Mouse (Mus musculus) adrenal gland, postnatal 10 days (tissue): ENCODE measurements around the gene Usp6nl. TPM values are rescaled to one million over a fixed set of nuclear protein-coding genes. Genes with fewer than 3 reads are reported as not detected.

Source experiments
- DNase-seq: peaks from one replicate; pipeline ENCODE4 v3.0.0; 2021; ENCODE audit warnings: mixed read lengths
- total RNA-seq, 2 experiments: library from RNA; stranded (reverse); gene quantifications; 2 replicates each; pipeline ENCODE4 v1.2.3; 2021

The Usp6nl gene
- total RNA-seq, 2 experiments from 2014 or later: 27.1 to 28.7 TPM

DNA sequence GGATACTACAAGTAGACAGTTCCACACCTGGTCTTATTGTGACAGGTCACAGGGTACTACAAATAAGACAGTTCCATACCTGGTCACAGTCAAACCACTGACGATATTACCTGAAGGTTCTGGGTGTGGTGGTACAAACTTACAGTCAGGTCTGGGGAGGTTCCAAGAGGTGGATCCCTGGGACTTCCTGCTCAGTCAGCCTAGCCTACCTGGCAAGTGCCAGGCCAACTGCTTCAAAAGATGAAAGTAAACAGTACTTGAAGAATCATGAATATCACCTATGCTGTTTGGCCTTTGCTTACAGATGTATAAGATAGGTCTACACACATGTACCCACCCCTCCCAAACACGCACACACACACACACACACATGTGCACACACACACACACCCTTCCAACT is 91.3 kb downstream of the Usp6nl start:
- DNase-seq: no peak

DNA sequence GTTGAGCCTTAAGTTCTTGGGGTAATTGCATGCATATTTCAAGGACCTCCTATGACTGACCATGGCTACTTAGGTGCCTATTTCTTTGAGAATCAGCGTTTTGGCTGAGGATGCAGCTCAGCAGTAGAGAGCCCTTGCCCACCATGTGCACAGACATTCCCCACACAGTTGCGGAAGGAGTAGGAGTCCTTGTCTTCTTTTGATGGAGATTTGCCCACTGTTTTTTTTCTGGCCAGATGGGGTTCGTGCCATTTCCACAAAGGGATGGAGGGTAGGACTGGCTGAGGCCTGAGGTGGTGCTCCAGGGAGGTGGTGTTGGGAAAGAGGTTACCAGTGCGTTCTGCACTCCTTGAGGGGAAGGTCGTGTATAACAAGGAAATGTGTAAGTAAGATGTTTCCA is 91.9 kb downstream of the Usp6nl start:
- no peak for DNase-seq

DNA sequence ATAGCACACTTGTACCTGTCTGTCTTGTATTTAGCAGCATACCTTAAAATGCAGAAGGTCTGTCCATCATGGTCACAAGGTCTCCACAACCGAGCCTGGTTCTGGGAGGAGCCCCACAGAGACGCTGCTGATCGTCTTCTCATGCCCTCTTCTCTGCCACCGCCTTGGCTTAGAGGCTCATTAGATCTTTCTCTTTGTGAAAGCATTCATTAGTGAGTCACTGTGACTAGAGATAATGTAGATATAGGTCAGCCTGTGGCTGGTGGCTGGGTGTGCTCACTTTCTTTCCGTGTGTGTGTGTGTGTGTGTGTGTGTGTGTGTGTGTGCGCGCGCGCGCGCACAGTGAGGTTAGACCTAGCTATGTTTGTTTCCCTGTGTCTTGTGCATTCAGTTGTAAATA is 94.7 kb downstream of the Usp6nl start:
- no peak for DNase-seq

DNA sequence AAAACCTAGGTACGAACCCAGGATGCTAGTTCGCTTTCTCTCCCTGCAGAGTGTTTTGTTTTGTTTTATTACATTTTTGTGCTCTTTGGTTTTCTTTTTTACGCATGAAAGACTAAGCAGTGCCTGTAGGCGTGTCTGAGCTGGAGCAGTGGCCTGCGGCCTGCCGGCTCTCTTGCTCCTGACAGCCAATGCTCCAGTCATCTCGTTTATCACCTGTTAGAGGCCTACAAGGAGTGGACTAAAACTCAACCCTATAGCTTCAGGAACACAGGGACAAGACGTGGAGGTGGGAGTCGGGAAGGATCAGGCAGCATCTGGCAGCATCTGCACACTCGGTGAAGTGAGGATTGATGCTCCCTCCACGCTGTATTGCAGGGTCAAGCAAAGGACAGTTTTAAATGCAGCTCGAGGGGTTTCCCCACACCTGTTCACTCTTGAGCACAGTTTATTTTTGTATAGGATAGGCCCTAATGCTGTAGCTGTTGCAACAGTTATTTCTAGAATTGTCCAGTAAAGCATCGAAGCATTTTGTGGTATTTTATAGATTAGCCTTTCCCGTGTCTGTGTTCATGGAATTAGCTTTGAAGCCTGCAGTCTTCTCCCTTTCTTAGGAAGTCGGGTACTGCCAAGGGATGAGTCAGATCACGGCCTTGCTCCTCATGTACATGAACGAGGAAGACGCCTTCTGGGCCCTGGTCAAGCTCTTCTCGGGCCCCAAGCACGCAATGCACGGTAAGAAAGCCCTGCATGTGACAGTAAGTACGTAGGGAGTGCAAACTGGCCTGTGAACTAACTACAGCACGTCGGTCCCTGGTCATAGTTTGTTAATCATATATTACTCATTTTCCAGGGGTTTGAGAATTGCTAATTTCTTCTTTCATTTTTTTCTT is 101.4 kb downstream of the Usp6nl start:
- DNase-seq: peak; percentile 27

DNA sequence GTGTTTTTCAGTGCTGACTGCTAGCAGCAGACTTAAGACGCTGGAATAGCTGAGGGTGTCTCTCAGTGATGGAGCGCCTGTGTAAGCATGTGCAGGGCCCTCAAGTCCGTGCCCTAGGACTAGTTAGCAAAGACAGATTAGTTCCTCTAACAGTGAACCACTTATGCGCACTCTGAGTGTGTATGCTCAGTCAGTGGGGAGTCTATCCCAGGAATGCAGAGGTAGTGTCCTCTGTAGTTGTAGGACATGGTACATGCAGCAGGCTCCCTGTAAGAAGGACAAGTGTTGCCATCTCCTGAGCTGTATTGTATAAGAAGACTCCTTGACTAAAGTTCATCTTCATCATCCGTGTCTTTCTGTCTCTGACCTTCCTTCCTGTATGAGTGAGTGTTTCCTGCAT is 102.4 kb downstream of the Usp6nl start:
- no peak for DNase-seq

DNA sequence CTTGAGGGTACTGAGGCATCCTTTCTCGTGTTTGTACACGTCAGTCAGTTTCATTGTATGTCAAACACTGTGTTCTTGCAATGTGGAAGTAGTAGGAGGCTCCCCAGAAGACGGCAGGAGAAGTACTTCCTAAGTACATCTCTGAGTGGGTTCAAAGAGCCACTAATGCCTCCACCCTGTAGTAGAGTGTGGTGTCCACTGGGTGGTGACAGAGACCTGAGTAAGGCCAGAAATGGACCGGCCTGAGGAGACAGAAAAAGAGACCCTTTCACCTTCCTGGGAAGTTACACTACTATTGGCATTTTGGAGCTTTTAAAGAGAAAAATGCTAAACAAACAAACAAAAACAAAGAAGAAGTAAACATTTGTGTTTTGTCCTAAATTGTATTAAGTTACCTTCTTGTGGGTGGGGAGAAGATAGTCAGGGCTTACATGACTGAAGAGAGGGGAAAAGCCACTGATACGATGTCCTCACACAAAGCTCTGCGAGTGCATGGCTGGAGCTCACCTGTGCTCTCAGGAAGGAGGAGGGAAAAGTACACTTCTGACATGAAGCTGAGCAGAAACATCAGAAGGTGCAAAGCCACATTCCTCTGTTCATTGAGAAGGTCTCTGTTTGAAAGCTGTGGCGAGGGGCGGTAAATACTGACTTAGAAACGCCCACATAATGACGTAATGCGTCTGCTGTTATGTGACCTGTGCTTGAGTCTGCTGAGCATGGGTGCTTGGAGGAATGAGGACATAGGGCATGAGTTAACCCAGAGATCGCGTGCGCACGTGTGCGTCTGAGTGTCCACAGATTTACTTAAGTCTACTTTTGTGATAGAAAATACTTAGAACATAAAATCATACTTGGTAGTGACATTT is 113.9 kb downstream of the Usp6nl start:
- peak; percentile 65 for DNase-seq

DNA sequence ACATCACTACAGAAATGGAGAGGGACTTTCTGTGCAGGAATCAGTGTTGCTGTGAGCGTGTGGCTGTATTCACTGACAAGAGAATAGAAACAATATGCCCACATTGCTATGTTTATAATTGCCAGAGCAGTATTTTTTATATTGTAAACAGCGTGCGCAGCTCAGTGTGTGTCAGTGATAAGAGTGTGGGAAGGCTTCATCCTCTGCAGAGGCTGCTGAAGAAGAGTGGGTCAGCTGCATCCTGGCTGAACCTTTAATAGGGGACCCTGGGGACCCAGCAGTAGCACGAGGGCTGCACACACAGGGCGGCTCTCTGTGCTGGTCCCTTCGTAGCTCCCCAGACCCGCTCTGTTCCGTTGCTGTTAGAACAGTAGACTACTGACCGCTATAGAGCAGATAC is 119.2 kb downstream of the Usp6nl start:
- DNase-seq: no peak

DNA sequence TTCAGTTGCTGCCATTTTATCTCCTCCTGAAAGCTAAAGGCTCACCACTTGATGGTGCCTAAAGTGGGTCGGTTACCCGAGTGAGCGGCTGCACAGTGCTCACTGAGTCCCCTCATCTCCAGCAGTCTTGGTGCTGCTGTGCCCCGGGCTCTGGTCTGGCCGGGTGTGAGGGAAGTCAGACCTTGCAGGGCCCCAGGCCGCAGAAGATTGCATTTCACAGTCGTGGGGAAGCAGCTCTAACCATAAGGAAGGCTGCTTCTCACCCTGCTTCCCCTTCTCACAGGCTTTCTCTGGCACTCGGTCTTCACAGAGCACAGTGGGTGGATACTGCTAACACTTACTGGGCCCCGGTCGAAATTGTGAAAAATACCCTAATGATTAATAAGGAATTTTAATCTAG is 119.8 kb downstream of the Usp6nl start:
- DNase-seq: no peak

DNA sequence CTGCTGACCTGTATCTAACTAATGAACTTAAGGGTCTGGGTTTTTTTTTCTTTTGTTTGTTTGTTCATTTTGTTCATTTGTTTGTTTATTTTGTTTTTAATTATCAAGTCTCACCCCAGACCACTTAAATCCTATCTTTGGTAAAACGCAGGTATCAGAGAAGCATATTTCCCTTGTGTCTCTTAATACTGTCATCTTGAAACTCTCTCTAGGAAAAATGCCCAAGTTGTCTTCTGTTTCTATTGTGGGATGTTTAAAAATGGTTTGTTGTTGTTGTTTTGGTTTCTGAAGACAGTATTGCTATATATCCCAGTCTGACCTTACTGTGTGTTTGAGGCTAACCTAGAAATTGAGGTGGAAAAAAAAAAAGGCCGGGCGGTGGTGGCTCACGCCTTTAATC is 121.5 kb downstream of the Usp6nl start:
- no peak for DNase-seq

DNA sequence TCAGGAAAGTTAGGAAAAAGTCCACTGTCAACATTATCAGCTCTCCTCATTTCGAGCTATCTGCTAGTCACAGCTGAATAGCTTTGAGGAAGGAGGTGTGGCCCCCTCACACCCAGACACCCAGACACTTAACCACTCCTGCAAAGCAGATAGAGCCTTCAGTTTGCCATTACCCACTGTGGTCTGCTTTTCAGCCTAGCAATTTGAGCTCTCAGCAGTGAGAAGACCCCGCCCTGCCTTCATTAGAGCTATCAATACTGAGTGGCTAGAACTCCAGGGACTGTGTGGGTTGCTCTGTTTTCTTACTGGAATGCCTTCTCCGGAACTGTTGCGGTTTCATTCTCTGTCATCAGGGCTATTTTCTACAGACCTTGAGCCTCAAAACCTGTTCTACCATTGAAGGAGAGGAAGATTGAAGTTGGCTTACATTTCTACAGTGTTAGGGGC is 122.3 kb downstream of the Usp6nl start:
- DNase-seq: no peak

DNA sequence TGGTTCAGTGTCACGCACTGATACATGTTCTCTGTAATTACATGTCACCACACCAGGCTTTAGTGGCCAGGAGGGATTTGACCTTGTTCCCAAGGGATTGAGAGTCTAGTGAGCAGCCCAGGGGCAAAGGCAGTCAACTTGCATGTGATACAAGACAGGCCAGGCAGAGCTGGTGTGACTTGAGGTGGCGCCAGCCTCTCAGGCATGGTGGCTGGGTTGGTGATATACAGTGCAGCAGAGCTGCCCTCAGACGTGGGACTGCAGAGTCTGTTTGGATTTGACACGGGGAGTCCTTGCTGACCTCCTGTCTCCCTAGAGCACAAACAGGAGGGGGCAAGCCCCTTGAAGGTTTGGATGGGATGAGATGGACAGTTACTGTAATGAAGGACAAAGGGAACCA is 123.4 kb downstream of the Usp6nl start:
- DNase-seq: no peak

DNA sequence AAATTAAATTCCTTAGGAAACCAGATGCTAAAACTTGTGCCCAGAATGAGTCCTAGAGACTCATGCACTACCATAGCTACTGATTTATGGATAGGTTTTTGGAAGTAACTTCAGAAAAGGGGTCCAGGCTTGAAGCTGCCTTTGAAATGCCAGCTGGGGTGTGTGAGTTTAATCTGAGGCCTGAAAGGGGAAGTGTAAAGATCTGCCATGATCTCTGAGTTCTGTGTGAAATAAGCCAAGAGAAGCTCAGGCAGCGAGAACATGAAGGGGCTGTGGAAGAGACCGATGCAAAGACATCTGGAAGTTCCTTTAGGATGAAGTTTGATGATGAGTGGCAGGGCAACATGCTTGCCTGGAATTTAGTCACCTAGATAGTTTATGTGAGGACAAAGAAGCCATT is 126.4 kb downstream of the Usp6nl start:
- DNase-seq: no peak

DNA sequence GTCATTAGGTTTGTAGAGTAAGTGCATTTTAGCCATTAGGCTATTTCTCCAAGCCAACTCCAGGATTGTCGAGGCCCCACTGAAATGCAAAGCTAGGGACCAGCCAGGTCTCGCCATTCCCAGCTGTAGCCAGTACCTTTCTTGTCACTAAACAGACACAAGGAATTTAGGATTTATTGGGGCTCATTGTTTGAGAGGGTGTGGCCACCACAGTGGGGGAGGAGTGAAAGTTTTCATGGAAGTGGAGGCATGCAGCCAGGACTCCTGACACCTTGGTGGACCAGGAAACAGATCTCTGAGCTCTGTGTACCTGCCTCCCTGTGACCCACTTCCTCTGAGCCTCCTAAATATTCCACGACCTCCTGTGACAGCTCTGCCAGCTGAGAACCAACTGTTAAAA is 127.2 kb downstream of the Usp6nl start:
- DNase-seq: no peak

DNA sequence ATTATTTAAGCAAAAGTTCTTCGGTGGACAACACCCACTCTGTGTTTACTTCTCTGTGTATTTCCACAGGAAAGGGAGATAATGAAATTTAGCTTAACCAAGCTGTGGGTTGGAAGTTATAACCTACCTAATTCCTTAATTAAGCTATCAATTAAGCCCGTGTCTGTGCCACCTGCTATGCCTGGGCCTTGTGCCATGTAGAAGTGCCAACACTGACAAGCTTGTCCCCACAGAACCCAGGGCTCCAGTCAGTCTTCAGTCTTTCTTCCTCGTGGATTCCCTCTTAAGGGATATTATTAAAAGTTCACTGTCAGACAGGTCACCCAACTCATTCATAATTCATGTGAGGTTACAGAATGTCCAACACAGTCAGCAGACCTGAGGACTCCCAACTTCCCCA is 128.1 kb downstream of the Usp6nl start:
- DNase-seq: no peak

DNA sequence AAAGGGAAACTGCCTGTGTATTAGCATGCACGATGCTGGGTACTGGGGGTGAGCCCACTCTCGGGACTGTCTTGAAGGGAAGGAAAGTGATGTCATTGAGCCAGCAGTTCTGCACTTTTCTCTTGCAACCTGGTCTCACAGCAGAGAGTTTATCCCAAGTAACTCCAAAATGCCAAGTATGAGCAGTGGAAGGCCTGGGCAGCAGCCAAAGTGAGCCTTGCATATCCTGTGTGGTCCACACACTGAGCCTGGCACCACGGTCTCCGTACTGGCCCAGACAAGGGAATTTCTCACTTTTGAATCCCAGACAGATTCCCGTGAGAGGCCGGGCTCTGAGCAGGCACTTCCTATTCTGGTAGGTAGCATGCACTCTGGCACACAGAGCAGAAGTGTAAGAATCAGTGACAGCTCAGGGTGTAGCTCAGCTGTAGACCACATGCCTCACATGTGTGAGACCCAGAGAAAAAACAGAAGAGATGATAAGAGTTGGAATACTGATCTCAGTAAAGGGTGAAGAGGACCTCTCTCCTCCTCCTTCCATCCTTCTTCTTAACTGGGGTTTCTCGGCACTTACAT is 132.6 kb downstream of the Usp6nl start:
- no peak for DNase-seq

DNA sequence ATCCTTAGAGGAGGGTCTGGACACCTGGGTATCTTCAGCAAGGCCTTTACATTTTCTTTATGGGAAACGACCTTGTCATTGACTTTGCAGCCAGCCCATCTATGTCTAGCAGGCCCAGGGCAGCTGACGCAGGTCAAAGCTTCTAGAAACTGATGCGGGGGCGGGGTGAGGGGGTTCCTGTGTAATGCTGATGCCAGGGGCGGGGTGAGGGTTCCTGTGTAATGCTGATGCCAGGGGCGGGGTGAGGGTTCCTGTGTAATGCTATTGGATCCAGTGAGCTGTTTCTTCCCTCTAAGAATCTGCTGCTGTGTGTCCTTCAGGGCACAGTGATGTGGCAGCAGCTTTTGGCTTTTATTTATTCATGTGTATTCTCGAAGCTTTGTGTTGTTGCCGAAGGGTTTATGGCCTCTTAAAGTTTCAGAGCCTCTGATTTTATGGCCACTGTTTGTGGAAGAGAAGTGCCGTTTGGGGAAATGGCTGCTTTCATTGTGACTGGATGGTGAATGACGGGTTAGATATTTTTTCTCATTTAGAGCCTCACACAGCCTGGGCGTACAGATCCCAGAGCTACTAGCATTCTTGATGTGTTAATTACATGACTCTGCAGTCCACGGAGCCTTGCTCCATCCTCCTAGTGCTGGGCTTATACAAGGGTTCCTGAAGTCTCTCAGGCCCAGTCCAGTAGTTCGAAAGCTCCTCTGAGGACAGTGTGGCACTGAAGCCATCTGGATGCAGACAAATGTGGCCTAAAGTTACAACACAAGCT is 137.0 kb downstream of the Usp6nl start:
- DNase-seq: no peak

DNA sequence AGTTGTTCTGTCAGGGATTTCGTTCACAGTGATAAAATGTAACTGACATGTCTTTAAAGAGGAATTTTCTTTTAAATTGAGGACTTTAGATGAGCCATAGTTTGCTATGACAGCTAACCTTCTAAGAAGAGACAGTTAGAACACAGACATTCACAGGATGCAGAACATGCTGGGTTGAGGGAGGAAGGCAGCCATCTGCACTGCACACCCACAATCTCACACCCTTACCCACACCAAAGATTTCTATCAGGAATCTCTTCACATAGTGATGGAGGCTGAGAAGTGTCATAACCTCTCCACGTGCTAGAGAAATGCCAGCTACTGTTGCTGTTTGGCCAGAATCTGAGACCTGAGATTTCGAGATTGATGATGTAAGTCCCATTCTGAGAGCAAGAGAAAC is 139.8 kb downstream of the Usp6nl start:
- DNase-seq: no peak

DNA sequence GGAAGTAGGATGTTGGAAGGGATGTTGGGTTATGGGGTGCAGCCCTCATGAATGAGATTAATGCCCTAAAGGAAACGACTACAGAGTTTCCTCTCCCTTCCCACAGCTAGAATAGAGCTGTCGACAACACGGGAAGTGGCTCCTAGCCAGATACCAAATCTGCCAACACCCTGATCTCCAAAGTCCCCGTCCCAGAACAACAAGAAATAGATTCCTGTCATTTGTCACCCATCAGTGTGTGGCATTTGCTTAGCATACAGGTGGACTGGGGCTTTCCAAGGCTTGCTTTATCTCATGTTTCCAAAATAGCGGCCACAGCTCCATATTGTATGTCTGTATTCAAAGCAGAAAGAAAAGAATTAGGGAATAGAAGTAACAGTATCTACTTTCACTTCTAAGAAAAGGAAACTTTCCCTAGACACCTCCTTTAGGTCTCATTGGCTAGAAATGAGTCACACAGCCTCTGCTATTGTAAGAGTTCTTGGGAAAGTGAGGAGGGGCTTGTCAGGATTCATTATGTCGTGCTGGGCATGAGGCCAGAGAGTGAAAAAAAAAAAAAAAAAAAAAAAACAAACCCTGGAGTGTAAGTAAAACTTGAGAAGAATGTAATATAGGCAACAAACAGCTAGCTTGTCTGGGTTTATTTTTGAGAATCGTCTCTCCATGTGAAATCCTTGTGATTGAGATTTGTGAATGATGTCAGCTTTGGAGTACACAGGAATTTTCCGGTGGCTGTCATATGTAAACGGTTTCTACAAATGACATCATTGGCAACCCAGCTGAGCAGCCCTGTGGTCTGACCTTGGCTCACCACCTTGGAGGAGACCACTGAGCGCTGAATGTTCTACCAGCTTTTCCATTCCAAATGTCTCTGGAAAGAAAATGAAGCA is 141.6 kb downstream of the Usp6nl start:
- peak; percentile 37 for DNase-seq

DNA sequence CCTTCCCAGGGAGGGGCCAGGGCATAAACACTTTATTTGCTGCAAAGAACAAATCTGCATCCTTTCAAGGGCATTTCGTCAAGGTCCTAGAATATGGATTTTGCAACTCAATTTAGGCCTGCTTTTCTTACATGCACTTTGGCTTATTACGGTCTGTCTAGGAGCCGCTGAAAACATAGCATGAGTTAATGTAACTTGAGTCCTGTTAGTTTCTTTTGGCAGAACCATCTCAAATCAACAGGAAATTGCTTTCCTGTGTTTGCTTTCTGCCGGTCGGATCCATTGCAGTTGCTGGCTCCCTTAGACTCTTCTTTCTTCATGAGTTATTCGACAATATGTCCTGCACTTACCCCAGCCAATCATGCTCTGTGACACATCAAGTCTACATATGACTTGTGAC is 143.9 kb downstream of the Usp6nl start:
- DNase-seq: no peak

DNA sequence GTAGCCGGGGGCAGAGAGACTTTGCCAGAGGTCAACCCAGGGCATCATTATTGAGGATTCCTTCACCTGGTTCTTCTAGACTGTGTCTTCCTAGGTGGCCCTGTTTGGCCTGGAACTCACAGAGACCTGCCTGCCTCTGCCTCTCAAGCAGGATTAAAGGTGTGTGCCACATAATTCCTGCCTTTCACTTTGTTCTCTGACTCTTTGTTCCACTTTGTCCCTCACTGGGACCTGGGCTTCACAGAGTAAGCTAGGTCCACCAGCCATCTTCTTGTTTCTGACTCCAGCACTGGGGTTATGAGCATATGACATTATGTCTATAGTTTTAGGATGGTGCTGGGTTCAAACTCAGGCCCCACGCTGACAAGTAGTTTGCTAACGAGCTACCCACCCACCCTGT is 144.9 kb downstream of the Usp6nl start:
- DNase-seq: no peak

DNA sequence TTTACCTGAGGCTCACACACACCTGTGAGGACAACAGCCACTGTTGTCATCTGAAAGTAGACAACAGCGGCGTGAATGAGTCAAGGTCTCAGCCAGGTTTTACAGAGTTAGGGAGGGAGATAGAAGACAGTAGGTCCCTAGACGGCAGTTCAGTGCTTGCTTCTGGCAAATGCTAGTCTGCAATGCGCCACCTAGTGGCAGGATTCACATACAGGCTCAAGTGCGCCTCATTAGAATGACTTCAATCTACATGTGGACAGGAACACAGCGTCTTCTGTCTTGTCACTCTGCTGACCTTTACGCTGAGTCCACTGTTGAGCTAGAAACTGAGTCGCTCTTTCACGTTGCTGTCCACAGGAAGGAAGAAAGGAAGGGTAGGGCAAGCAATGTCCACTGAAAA is 146.7 kb downstream of the Usp6nl start:
- DNase-seq: peak; percentile 83
